Mouse (Mus musculus): ENCODE measurements around the gene Thsd4.

The Thsd4 gene

GRCm38 (mm10) chr9:60022331-60022730, 499.5 kb downstream of the Thsd4 start:
- in situ Hi-C loops (cut with MboI; ENCODE audit: low pct_unique_long_range_greater_than_20kb in 1 of 2, low sequenced_read_pairs in 2 of 2, unreplicated experiment in 1 of 2), result no loop called here

GRCm38 (mm10) chr9:60020444-60020843, 501.4 kb downstream of the Thsd4 start:
- in situ Hi-C loops (cut with MboI; ENCODE audit: low pct_unique_long_range_greater_than_20kb in 1 of 2, low sequenced_read_pairs in 2 of 2, unreplicated experiment in 1 of 2), result no loop called here

- in situ Hi-C loops (cut with MboI; ENCODE audit: low pct_unique_long_range_greater_than_20kb in 1 of 2, low sequenced_read_pairs in 2 of 2, unreplicated experiment in 1 of 2), result no loop called here
These were observed 511.6 kb downstream of the Thsd4 start for GRCm38 (mm10) chr9:60010285-60010684.

- in situ Hi-C loops (cut with MboI; ENCODE audit: low pct_unique_long_range_greater_than_20kb in 1 of 2, low sequenced_read_pairs in 2 of 2, unreplicated experiment in 1 of 2), result no loop called here
These were observed 512.9 kb downstream of the Thsd4 start for GRCm38 (mm10) chr9:60008936-60009335.

- in situ Hi-C loops (cut with MboI; ENCODE audit: low pct_unique_long_range_greater_than_20kb in 1 of 2, low sequenced_read_pairs in 2 of 2, unreplicated experiment in 1 of 2), result no loop called here
These were observed 519.5 kb downstream of the Thsd4 start for GRCm38 (mm10) chr9:60002323-60002722.

GRCm38 (mm10) chr9:60001444-60001843, 520.4 kb downstream of the Thsd4 start:
- in situ Hi-C loops (cut with MboI; ENCODE audit: low pct_unique_long_range_greater_than_20kb in 1 of 2, low sequenced_read_pairs in 2 of 2, unreplicated experiment in 1 of 2), result no loop called here

DNA sequence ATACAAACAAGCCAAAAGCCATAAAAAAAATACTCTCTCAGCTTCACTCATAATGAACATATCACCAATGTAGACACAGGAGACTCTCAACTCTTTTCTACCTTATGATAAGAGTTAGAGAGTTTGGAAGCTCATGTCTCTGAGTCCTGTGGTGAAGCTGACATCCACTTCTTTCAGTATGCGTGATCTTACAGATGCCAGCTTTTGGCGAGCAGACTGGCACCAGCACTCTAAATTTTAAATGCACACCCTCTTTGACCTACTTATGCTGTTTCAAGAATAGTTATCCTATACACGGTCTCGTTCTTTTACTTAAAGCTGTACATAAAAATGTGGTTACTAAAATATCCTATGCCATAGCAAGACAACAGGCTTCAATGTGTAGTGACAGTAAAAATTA, 524.1 kb downstream of the Thsd4 start:
- in situ Hi-C loops (cut with MboI; ENCODE audit: low pct_unique_long_range_greater_than_20kb in 1 of 2, low sequenced_read_pairs in 2 of 2, unreplicated experiment in 1 of 2), result no loop called here

DNA sequence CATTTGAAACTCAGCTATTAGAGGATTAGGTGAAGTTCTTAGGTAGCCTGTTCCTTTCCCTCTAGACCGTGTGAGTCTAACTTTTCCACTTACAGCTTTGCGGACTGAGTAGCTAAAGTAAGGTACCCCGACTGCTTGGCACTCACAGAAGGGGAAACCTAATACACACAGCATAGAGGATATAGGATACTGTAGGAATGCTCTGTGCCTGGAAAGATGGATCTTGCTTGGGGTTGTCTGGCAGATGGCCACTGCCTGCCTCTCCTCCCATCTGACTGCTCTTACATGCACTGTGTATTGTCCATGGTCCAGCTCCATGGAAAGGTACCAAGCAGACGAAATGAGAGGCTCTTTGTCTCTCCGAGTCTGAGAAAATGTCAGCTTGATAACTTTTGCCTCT, 530.4 kb downstream of the Thsd4 start:
- in situ Hi-C loops (cut with MboI; ENCODE audit: low pct_unique_long_range_greater_than_20kb in 1 of 2, low sequenced_read_pairs in 2 of 2, unreplicated experiment in 1 of 2), result no loop called here

GRCm38 (mm10) chr9:59989864-59990263, 532.0 kb downstream of the Thsd4 start:
- in situ Hi-C loops (cut with MboI; ENCODE audit: low pct_unique_long_range_greater_than_20kb in 1 of 2, low sequenced_read_pairs in 2 of 2, unreplicated experiment in 1 of 2), result no loop called here

- in situ Hi-C loops (cut with MboI; ENCODE audit: low pct_unique_long_range_greater_than_20kb in 1 of 2, low sequenced_read_pairs in 2 of 2, unreplicated experiment in 1 of 2), result no loop called here
These were observed 535.8 kb downstream of the Thsd4 start for GRCm38 (mm10) chr9:59985900-59986572.

GRCm38 (mm10) chr9:59981116-59981515, 540.7 kb downstream of the Thsd4 start:
- in situ Hi-C loops (cut with MboI; ENCODE audit: low pct_unique_long_range_greater_than_20kb in 1 of 2, low sequenced_read_pairs in 2 of 2, unreplicated experiment in 1 of 2), result no loop called here

- in situ Hi-C loops (cut with MboI; ENCODE audit: low pct_unique_long_range_greater_than_20kb in 1 of 2, low sequenced_read_pairs in 2 of 2, unreplicated experiment in 1 of 2), result loop anchor here in 1 of 2 experiments (10.0 kb wide), 1 partner anchor 194 kb away; no protein-coding TSS in a partner anchor
These were observed 550.6 kb downstream of the Thsd4 start for GRCm38 (mm10) chr9:59971263-59971662.

GRCm38 (mm10) chr9:59969383-59969782, 552.5 kb downstream of the Thsd4 start:
- in situ Hi-C loops (cut with MboI; ENCODE audit: low pct_unique_long_range_greater_than_20kb in 1 of 2, low sequenced_read_pairs in 2 of 2, unreplicated experiment in 1 of 2), result no loop called here

GRCm38 (mm10) chr9:59965046-59965445, 556.8 kb downstream of the Thsd4 start:
- in situ Hi-C loops (cut with MboI; ENCODE audit: low pct_unique_long_range_greater_than_20kb in 1 of 2, low sequenced_read_pairs in 2 of 2, unreplicated experiment in 1 of 2), result no loop called here

GRCm38 (mm10) chr9:59964367-59964766, 557.5 kb downstream of the Thsd4 start:
- in situ Hi-C loops (cut with MboI; ENCODE audit: low pct_unique_long_range_greater_than_20kb in 1 of 2, low sequenced_read_pairs in 2 of 2, unreplicated experiment in 1 of 2), result no loop called here

GRCm38 (mm10) chr9:59961201-59961955, 560.5 kb downstream of the Thsd4 start:
- in situ Hi-C loops (cut with MboI; ENCODE audit: low pct_unique_long_range_greater_than_20kb in 1 of 2, low sequenced_read_pairs in 2 of 2, unreplicated experiment in 1 of 2), result no loop called here

GRCm38 (mm10) chr9:59960559-59960958, 561.3 kb downstream of the Thsd4 start, which contains the start of gene Nr2e3:
TSS of gene Nr2e3 (minus strand) at chr9:59960659.
- in situ Hi-C loops (cut with MboI; ENCODE audit: low pct_unique_long_range_greater_than_20kb in 1 of 2, low sequenced_read_pairs in 2 of 2, unreplicated experiment in 1 of 2), result no loop called here

GRCm38 (mm10) chr9:59959276-59959675, 562.6 kb downstream of the Thsd4 start:
- in situ Hi-C loops (cut with MboI; ENCODE audit: low pct_unique_long_range_greater_than_20kb in 1 of 2, low sequenced_read_pairs in 2 of 2, unreplicated experiment in 1 of 2), result loop anchor here in 1 of 2 experiments (10.0 kb wide), 1 partner anchor 234 kb away; no protein-coding TSS in a partner anchor

- in situ Hi-C loops (cut with MboI; ENCODE audit: low pct_unique_long_range_greater_than_20kb in 1 of 2, low sequenced_read_pairs in 2 of 2, unreplicated experiment in 1 of 2), result loop anchor here in 1 of 2 experiments (10.0 kb wide), 1 partner anchor 233 kb away; no protein-coding TSS in a partner anchor
These were observed 563.7 kb downstream of the Thsd4 start for GRCm38 (mm10) chr9:59958115-59958514.

DNA sequence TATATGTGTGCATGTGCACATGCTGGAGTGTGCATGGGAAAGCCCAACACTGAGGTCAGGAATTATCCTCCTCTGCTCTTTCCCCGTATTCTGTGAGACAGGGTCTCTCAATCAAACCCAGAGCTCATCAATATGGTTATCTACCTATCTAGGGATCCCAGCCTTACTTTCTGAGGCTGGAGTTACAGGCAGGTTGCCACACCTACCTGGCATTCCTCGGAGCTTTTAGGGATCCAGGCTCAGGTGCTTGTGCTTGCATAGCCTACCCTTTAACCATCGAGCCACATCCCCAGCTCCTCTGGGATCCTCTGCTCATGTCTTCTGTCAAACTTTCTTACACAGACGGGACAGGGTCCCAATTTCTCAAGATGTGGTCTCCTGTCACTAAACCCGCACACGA, 565.4 kb downstream of the Thsd4 start:
- in situ Hi-C loops (cut with MboI; ENCODE audit: low pct_unique_long_range_greater_than_20kb in 1 of 2, low sequenced_read_pairs in 2 of 2, unreplicated experiment in 1 of 2), result loop anchor here in 1 of 2 experiments (10.0 kb wide), 1 partner anchor 232 kb away; no protein-coding TSS in a partner anchor

Data from mouse embryonic stem cell (cell line).